Mouse (Mus musculus) cerebellum, adult 11 months (tissue): ENCODE results near the gene Nxph4.

Experiments
- DNase-seq: peaks from one replicate; pipeline ENCODE4 v3.0.0; 2022

Nxph4 gene

DNA sequence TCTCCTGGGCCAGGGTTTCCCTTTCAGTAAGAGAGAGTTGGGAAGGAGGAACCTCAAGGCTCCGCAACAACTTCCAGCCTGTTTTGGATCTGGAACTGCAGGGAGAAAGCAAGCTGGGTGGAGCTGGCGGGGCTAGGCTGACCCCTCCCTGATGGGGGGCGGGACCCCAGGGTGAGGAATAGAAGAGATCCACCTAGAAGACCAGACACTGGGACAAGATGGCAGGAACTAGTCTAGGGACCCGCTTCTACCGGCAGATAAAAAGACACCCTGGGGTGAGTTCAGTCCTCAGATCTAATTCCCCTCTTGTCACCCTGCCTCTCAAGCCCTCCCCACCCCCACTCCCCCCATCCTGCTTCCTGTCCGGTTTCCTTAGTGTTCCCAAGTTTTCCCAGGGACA lies 19.6 kb downstream of the Nxph4 start, which contains the start of gene Ndufa4l2:
Gene Ndufa4l2, plus strand, starts transcription at position 204 of the 400 bp plus-strand sequence.
- peak; percentile 22 for DNase-seq

DNA sequence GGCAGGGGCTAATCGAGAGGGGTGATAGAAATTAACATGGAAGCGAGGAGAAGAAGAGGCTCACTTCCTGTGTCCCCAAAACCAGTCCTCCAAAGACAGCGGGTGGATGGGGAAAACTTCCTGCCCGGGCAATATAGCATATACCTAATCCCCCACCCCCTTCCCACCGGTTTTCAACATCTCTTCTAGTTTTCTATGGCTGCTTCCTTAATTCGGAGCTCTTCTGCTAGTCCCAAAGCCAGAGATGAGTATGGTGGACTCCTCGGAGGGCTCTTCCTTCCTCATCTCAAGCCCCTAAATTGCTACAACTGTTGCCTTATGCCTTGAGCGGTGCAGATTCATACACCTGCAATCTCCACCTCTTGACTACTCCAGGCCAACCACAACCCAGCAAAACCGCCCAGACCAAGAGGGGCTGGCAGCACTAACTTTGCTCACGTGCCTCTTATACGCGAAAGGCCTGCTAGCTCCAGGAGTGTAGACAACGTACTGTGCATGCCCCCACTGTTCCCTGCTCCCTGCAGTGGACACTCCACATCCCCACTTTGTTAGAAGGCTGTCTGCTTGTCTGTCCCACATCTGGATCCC lies 20.2 kb downstream of the Nxph4 start:
- peak; percentile 25 for DNase-seq

DNA sequence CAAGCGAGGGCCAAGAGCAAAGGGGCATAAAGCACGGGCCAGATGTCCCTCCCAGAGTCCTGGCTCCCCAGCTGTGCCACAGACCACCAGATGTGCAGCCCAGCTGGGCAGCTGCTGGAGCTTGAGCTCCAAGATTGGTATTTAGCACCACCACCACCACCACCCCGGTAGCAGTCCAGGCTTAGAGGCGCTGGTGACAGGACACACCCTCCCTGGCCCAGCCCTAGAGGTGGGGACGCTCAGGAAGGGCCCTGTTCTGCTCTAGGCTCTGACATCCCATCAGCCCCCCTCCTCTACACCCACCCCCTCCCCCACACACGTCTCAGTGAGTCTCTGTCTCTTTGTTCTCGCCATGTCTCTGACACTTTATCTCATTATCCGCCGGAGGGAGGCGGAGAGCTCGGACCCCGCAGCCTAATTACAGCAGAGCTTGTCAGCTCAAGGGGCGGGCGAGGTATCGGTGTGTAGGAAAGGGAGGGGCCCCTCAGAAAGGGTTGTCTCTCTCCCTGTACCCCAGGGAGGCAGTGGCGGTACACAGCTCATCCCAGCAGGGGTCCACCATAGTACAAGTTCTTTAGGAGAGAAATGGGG lies 20.8 kb downstream of the Nxph4 start:
- peak; percentile 46 for DNase-seq

DNA sequence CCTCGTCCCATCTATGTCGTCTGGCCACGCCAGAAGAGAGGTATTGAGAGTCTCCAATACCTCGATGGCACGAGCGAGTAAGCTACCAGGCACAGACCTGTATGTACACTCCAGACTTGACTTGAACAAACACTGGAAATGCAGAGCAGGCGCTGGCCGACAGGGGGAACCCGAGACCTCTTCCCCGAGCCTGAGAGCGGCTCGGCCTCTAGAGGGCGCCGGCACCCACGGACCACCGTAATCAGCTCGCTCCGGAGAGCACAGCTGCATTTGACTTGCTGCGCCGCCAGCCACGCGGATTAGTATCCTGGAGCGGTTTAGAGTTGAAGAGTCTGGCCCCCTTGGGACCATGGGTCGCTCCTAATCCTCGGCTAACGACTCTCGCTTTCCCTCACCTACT lies 21.5 kb downstream of the Nxph4 start:
- DNase-seq: peak; percentile 95

DNA sequence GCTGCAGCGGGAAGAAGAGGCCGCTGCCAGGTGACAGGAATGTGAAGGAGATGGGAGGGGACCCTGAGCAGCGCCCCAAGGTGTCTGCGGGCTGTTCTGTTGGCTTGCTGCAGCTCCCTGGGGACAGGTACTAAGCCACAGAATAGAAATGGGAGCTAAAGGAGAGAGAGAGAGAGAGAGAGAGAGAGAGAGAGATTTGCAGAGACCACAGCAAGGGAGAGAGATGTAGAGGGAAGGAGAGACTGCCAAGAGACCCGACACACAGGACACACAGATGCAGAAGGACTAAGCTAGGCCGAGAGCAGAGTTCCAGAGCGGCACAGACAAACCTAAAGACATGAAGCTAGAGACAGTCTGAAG lies 22.1 kb downstream of the Nxph4 start:
- DNase-seq: no peak

DNA sequence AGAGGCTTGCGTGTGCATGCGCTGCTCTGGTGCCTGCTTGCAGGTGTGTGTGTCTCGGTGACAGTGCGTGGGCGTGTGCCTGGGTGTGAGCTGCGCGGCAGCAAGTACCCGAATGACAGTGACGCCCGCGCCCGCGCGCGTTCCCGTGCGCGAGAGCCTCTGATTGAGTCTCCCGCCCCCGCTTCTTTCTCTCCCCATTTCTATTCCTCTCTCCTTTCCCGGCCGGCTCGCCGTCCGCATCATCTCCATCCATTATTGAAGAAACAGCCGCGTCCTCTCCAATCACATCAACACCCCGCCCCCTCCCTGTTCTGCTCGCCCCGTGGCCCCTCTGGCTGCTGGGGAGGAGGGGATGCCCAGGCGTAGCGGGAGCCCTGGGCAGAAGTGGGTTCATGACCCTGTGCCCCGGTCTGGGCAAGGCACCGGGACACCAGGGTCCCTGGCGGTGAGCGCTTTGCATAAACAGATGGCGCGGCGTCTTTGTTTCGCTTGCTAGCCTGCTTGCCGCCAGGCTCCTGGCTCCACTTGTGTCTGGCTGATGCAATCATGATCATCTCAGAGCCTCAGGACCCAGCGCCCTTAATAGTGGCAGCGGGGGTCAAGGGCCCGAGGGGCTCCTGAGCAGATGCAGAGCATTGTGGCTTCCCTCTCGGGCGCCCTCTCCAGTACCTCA lies 22.6 kb downstream of the Nxph4 start:
- DNase-seq: peak; percentile 85

DNA sequence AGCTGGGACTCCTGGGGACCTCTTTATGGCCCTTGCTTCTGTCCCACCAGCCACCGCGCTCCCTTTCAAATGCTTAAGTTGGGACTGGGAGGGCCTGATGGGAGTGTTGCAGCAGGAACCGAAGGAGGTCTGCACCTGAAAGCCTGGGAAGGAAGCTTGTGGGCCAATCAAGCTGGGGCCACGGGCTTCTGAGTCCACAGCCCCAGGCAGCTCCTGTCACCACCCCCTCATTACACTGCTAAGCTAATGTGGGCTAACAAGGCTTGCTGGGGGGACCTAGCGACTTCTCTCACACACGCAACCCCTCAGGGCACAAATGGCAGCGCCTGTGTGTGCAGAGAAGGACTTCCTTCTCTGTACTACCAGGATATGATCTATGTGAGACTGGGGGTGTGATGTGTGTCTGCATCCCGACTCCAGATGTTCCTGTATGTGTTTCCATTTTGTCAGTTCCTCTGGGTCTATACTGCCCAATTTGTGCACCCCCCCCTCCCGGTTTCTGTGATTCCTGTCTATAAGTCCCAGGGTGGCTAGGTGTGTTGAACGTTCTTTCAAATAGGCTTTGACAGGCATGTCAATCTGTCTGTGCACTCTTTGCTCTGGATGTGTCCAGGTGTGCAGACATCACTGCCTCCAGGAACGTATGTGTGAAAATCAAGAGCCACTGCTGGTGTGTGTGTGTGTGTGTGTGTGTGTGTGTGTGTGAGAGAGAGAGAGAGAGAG lies 23.3 kb downstream of the Nxph4 start:
- DNase-seq: no peak

- DNase-seq: no peak
Measured at GRCm38 (mm10) chr10:127509837-127510701, 24.3 kb downstream of the Nxph4 start.

DNA sequence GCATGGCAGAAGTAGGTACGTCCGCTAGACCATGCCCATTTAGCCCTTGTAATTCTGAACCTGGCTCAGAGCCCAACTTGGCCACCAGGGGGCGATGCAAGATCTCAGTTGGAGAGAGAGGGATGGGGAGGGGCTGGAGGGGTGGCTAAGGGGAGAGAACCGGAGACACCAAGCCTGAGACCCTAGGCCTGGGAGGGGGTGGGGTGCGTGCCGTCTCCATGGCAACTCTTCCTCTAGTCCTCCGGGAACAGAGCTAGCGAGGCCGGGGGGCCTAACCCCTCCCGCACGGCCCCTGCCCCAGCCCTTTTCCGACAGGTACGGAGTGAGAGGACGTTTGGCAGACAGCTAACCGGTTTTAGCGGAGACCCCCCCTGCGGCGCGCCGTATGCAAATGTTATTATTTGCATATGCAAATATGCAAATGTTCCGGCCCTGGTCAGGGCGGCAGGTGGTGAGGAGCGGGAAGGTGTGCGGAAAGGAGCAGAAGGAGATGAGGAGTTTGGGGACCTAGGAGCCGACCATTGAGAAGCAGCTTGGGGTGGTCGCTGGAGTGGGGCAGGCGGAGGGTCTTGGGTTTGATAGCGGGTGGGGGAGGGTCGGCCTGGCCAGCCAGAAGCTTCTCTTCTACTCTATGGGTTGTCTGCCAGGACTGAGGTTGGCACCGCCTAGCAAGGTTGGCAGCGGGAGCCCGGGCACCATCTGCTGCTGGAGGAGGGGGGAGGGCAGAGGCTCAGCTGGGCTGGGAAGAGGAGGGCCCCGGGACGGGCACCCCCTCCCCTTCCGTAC lies 25.1 kb downstream of the Nxph4 start:
- peak; percentile 95 for DNase-seq

DNA sequence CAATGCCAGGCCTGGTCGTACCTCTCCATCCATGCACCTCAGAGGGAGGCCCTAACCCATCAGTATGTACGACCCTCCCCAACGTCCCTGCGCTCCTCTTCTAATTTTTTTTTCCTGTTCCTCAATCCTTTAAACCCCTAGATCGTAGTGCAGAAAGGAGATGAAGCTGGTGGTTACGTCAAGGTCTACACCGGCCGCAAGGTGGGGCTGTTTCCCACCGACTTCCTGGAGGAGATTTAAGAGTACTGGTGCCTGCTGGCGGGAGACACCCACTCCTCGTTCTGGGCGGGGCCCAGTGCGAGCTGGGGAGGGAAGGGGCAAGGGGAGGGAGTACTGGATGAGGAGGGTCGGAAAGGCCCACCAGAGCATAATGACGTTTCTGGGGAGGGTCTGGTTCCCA lies 26.1 kb downstream of the Nxph4 start:
- DNase-seq: peak; percentile 80

DNA sequence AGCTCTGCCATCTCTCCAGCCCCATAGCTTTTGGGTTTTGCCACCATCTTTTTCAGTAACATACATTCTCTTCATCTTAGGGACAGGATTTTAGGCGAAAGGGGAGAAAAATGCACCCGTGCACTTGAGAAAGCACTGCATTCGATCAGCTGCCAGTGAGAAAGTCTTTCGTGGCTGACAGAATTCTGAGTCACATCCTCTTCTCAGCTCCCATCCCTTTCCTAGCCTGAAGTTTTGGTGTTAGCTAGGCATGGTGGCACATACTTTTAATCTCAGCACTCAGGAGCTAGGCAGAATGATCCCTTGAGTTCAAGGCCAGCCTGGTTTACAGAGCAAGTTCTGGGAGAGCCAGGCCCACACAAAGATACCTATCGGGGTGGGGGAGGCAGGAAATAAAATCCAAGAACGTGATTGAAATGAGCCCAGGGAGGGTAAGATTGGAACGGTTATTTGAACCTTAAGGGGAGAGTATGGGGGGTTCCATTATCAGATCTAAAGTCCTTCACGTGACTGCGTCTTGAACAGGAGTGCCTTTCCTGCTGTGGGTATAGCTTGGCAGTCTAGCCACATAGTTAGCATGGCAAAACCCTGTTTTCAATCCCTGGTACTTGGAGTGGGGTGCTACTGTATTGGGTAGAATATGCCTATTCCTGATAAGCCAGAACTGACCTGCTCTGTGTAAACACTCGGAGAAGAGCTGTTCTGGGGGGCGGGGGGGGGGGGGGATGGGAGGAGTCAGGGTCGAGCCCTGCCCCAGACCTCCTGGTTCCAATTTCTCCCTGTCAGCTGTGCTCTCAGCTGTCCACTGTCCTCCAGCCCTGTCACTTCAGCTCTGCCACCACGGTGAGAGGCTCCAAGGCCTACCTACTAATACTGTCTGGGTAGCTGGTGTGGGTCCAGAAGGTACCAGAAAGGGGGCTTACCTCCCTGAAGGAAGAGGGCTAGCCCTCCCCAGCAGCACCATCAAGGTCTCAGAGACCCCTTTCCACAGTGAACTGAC lies 33.2 kb downstream of the Nxph4 start, which contains the start of gene Stac3:
Gene Stac3, plus strand, starts transcription at position 793 of the 1,000 bp plus-strand sequence.
- no peak for DNase-seq

DNA sequence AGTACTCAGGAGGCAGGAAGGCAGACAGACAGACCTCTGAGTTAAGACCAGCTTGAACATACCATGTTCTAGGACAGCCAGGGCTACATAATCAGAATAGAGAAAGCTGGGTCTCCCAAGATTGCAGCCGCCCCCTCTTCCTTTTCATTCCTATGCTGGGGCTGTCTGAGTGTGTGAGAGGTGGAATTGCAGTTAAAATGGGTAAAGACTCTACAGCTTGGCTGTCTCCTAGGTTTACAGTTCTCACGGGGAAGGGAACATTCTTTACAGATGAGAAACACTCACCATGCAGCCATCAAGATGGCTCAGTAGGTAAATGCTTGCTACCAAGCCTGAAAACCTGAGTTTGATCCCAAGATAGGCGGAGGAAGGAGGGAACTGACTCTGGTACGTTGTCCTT lies 34.3 kb downstream of the Nxph4 start:
- DNase-seq: no peak

DNA sequence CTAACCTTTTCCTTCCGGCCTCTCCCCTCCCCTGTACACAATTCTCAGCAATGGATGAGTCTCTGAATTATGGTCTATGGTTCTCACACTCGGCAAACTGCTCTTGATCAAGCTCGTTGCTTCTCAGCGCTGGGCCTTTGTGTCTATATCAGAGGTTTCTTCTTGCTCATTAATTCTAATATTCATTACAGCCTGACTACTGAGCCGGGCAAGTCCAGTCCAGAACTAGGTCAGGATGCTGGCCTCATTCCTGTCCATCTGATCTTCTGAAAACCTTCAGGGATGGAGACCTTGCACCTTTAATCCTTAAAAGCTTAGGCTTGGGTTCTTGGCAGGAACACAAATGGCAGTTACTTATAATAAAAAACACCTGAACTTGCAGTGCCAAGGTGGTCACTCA lies 34.8 kb downstream of the Nxph4 start:
- DNase-seq: no peak

DNA sequence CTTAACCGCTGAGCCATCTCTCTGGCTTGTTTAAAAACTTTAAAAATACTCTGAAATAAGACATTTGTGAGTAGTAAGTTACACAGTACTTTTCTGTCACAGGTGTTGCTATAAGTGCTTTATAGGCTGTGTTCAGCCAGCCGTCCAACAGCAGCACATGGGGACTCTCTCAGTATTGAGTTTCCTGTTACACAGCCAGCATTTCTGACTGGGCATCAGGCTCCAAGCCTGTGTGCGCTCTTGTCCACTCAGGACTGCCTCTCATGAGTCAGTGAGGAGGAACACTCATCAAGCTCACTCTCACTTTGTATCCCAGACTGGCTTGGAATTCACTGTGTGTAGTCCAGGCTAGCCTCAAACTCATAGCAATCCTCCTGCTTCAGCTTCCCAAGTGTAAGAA lies 38.2 kb downstream of the Nxph4 start:
- no peak for DNase-seq

GRCm38 (mm10) chr10:127492118-127492517 lies 42.2 kb downstream of the Nxph4 start:
- DNase-seq: no peak

GRCm38 (mm10) chr10:127491128-127491512 lies 43.2 kb downstream of the Nxph4 start:
- DNase-seq: no peak

- no peak for DNase-seq
Measured at GRCm38 (mm10) chr10:127490160-127491127, 43.9 kb downstream of the Nxph4 start.

DNA sequence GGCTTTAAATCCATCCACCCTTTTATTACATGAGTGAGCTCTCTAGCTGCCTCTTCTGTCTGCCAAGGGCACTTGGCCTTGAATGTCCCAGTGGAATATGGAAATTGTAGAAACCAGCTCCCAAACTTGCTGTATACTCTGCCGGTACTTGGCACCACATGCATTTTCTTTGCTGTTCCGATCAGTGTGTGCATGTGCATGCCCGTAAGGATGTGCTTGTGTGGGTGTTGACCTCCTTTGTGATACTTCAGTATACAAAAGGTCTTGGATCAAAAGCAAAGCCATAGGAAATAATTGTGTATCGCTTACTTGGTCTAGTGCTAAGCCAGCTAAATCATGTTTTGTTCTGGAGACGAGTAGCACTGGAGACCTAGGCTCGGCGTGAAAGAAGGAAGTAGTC lies 45.5 kb downstream of the Nxph4 start:
- DNase-seq: no peak

DNA sequence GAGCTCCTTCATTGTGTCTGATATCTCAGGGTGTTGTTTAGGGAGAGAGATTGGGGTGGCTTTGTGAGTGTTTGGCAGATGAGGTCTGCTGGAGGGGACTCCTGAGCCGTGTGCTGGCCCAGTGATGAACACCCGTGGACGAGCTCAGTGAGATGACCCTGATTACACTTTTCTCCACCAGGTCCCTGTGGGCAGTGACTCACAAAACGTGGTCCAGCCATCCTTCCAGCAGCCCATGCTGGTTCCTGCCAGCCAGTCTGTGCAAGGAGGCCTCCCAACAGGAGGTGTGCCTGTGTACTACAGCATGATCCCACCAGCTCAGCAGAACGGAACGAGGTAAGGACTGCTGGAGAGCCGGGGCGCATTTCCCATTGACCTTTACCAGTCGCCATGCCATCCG lies 49.1 kb downstream of the Nxph4 start:
- DNase-seq: no peak
